Comparison of ENCODE assay signal across 8 mouse cellular contexts in genomic region chr13:21721757-21722372, GRCm38 (mm10). TPM values are rescaled to one million over a fixed set of nuclear protein-coding genes. Genes with fewer than 3 reads are reported as not detected.
DNase-seq lines count a peak whose midpoint lies in the region; ATAC-seq lines count a peak whose summit lies in the region.
"Not testable (repeated sequence)": the region's sequence is repeated elsewhere in the genome, so short reads cannot be mapped to it uniquely, and the experiment has no call there.

Gene Hist1h2bm (plus strand): TSS chr13:21722044.

- whole genome bisulfite sequencing in embryonic facial prominence, embryonic 12.5 days: under 1% methylated on average over 37 of the region's 37 CpGs

- not testable (repeated sequence) for H3K27me3 ChIP-seq in embryonic facial prominence, embryonic 12.5 days

- peak within 1 kb of the TSS; percentile 61 for H3K4me2 ChIP-seq in embryonic facial prominence, embryonic 12.5 days (replicated peaks)

- H3K4me1 ChIP-seq in embryonic facial prominence, embryonic 12.5 days: peaks cover 25% of the 10 kb centered on the region

- intact Hi-C loops in left cerebral cortex, postnatal 36 days (cut with DNase I): loop anchor here (10.0 kb wide), 1 partner anchor 1963 kb away; the partner anchor contains the start of genes Hist1h2ac and Hist1h2bc

- peak within 1 kb of the TSS; percentile 54 for H3K9ac ChIP-seq in embryonic facial prominence, embryonic 12.5 days

- peak; percentile 92 for DNase-seq in 3134 (ENCODE audit: extremely low read depth, insufficient read length, low spot score)
- DNase-seq in adrenal gland, postnatal 36 days: peak; percentile 44 to 53
- peak; percentile 64 to 69 for DNase-seq in heart, adult 18-20 months
- peak; percentile 10 for DNase-seq in kidney, adult 11 months
- DNase-seq in left cerebral cortex, postnatal 36 days (ENCODE audit: low spot score in 2 of 2): peak; percentile 60 to 64
- DNase-seq in mesoderm, embryonic 11.5 days (ENCODE audit: low read depth, low spot score): peak; percentile 94
- DNase-seq in skeletal muscle tissue, adult 2 months (ENCODE audit: low read depth, low spot score): peak; percentile 83

- H3K36me3 ChIP-seq in embryonic facial prominence, embryonic 12.5 days: not testable (repeated sequence)

- not testable (repeated sequence) for H3K9me3 ChIP-seq in embryonic facial prominence, embryonic 12.5 days

- peak within 1 kb of the TSS; percentile 38 for H3K4me3 ChIP-seq in embryonic facial prominence, embryonic 12.5 days

- peak within 1 kb of the TSS; percentile 91 for H3K27ac ChIP-seq in embryonic facial prominence, embryonic 12.5 days

- peak; percentile 95 for ATAC-seq in embryonic facial prominence, embryonic 12.5 days (ENCODE audit: insufficient number of reproducible peaks, insufficient read depth, low FRiP score, low TSS enrichment)

RNA-seq across cellular contexts. Expression of gene Hist1h2bm, which starts in this region (rescaled TPM):
- total RNA-seq in adrenal gland, postnatal 36 days (2021): 10 to 100 TPM; 17.4 to 18.8 TPM
- polyA plus RNA-seq in embryonic facial prominence, embryonic 12.5 days (2016; fragmentation: Nextera tagmentation; extraction: Ambion mirVana): 8.3 and 8.9 TPM in 2 replicates
- total RNA-seq in heart, adult 18-20 months (2021): 1 to 10 TPM; 2.0 to 3.6 TPM
- total RNA-seq in left cerebral cortex, postnatal 36 days (2021): 1 to 10 TPM; 4.0 to 5.5 TPM

Comparison
In these comparisons a context has a peak if more than half of its experiments do, and no peak if none do; other contexts are left out.
1. Peak in every context shown above with its lines: DNase-seq, ATAC-seq, H3K4me3 ChIP-seq and H3K27ac ChIP-seq.
2. DNase-seq: peak in every context shown above with its lines; median percentile 94 in mesoderm, embryonic 11.5 days; 92 in 3134; 83 in skeletal muscle tissue, adult 2 months; 66 in heart, adult 18-20 months; 62 in left cerebral cortex, postnatal 36 days; 48 in adrenal gland, postnatal 36 days; 10 in kidney, adult 11 months.